Mouse (Mus musculus) ES-E14 (cell line): ENCODE measurements at regions not wholly inside any gene's neighbourhood (a gene's known extent, or its start where the extent isn't known, plus 50 kb on each side); places are given as distances from the start of the nearest gene placed in this dataset.
"Not testable (repeated sequence)": the region's sequence is repeated elsewhere in the genome, so short reads cannot be mapped to it uniquely, and the experiment has no call there.

Experiments used
- DNase-seq: peaks from one replicate; pipeline ENCODE4 v3.0.0-alpha.2; 2013; ENCODE audit warnings: low read depth, low spot score
- H3K27ac ChIP-seq: 2 replicates; pipeline ENCODE4 v1.5.1; 2012; ENCODE audit warnings: low read depth, mild to moderate bottlenecking, low read length, moderate library complexity, mixed read lengths; ENCODE audit not compliant: poor library complexity, insufficient read depth, severe bottlenecking
- H3K36me3 ChIP-seq: 2 replicates; pipeline ENCODE4 v1.6.1; 2012; ENCODE audit warnings: mild to moderate bottlenecking, low read length, moderate library complexity, mixed read lengths; ENCODE audit not compliant: control insufficient read depth, poor library complexity, insufficient read depth, severe bottlenecking
- H3K4me1 ChIP-seq, 2 experiments: fragments of 150-350 bp in 1 of 2; sonication (generic) in 1 of 2; 2 replicates each; pipeline ENCODE4 v1.6.1; 2012; ENCODE audit warnings: low read length in 2 of 2, mild to moderate bottlenecking in 1 of 2, mixed read lengths in 1 of 2; ENCODE audit not compliant: control insufficient read depth in 2 of 2, insufficient read depth in 2 of 2, poor library complexity in 1 of 2
- H3K4me3 ChIP-seq, 2 experiments: fragments of 150-350 bp in 1 of 2; sonication (generic) in 1 of 2; 2 replicates each; pipeline ENCODE4 v1.5.1; 2012; ENCODE audit warnings: low read length in 2 of 2, low read depth in 1 of 2, mild to moderate bottlenecking in 1 of 2, mixed read lengths in 1 of 2; ENCODE audit not compliant: insufficient read depth in 1 of 2, poor library complexity in 1 of 2, severe bottlenecking in 1 of 2
- H3K9ac ChIP-seq: 2 replicates; pipeline ENCODE4 v1.6.1; 2012; ENCODE audit warnings: low read depth, mild to moderate bottlenecking, low read length, mixed read lengths; ENCODE audit not compliant: poor library complexity, insufficient read depth, severe bottlenecking
- H3K9me3 ChIP-seq: fragments of 150-350 bp; sonication (generic); 2 replicates; pipeline ENCODE4 v1.6.1; 2012; ENCODE audit warnings: low read depth, mild to moderate bottlenecking, low read length; ENCODE audit not compliant: control insufficient read depth, insufficient read depth
- CHD2 ChIP-seq: IDR thresholded peaks from 2 replicates; pipeline ENCODE4 v1.6.1; 2014; ENCODE audit warnings: mild to moderate bottlenecking, low read depth, low read length, inconsistent platforms
- HCFC1 ChIP-seq: IDR thresholded peaks from 2 replicates; pipeline ENCODE4 v1.6.1; 2012; ENCODE audit warnings: low read length, inconsistent platforms, borderline replicate concordance; ENCODE audit not compliant: insufficient read depth
- MAFK ChIP-seq: IDR thresholded peaks from 2 replicates; pipeline ENCODE4 v1.6.1; 2014; ENCODE audit warnings: mild to moderate bottlenecking, low read depth, low read length, inconsistent platforms; ENCODE audit not compliant: insufficient read depth
- ZC3H11A ChIP-seq: IDR thresholded peaks from 2 replicates; pipeline ENCODE4 v1.6.1; 2012; ENCODE audit warnings: low read depth, mild to moderate bottlenecking, inconsistent platforms, low read length, borderline replicate concordance
- ZNF384 ChIP-seq: IDR thresholded peaks from 2 replicates; pipeline ENCODE4 v1.6.1; 2012; ENCODE audit warnings: low read depth, low read length, inconsistent platforms
- in situ Hi-C, 2 experiments: fragments of 600-800 bp; cut with MboI; formaldehyde crosslinking; loops; one replicate each; pipeline ENCODE4 v1.15.1; 2025; ENCODE audit warnings: low sequenced_read_pairs in 2 of 2, inconsistent platforms in 1 of 2; ENCODE audit not compliant: unreplicated experiment in 2 of 2

GRCm38 (mm10) chrX:103129347-103129746 lies 57.1 kb downstream of the Nap1l2 start:
- H3K4me3 ChIP-seq, result peak overlapping the region; percentile 59 to 65
- H3K36me3 ChIP-seq, H3K4me1 ChIP-seq, H3K9me3 ChIP-seq, in situ Hi-C loops: not testable (repeated sequence)
- peak overlapping the region; percentile 50; the same call in 1 of the 2 replicates for H3K27ac ChIP-seq
- DNase-seq, result peak; percentile 30
- TF ChIP-seq CHD2, result peak; percentile 86
- peak overlapping the region; percentile 71 for H3K9ac ChIP-seq

DNA sequence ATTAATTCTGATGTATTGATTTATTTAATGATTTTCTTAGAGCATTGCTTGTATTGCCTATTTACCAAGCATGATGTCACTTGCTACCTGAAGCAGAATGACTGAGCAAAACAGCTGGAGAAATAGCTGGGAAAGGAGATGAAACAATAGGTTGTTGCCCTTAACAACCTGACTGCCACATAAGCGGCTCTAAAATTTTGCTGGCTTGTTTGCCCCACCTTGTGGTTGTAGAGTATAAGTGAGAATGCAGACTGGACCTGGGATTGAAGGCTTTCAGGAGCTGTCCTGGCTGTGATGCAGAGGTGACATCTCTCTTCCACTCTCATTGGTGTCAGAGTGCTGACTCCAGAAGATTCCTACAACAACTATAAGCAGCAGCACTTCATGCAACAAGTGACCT lies 77.3 kb downstream of the Nap1l2 start:
- H3K36me3 ChIP-seq, result no peaks in the 10 kb centered on the region
- TF ChIP-seq CHD2, result no peak
- peak; percentile 32; the same call in 1 of the 2 replicates for TF ChIP-seq ZC3H11A
- no peaks in the 10 kb centered on the region for H3K4me1 ChIP-seq
- DNase-seq, result peak; percentile 3
- H3K9ac ChIP-seq, result no peak overlapping the region
- in situ Hi-C loops, result no loop called here
- H3K9me3 ChIP-seq, result no peaks in the 10 kb centered on the region
- H3K4me3 ChIP-seq, result no peak overlapping the region
- no peak overlapping the region for H3K27ac ChIP-seq

GRCm38 (mm10) chrX:103067730-103068621 lies 118.5 kb downstream of the Nap1l2 start:
- H3K27ac ChIP-seq, H3K9ac ChIP-seq, DNase-seq, H3K4me3 ChIP-seq, H3K9me3 ChIP-seq, H3K4me1 ChIP-seq, in situ Hi-C loops, H3K36me3 ChIP-seq: not testable (repeated sequence)

DNA sequence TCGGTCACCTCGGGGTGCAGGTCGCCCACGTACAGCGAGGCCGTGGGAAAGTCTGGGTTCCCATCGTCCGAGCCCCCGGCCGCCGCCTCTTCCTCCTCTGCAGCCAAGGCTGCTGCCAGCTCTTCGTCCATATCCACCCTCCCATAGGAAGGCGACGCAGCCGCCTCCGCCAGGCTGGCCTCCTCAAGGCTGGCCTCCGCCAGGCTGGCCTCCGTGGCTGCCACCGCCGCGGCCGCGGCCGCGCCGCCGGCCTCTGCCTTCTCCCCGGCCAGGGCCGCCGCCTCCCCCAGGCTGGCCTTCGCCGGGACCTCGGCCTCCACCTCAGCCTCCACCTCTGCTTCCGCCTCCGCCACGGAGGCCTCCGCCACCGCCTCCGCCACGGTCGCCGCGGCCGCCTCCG lies 119.3 kb downstream of the Nap1l2 start:
- not testable (repeated sequence) for H3K4me1 ChIP-seq

GRCm38 (mm10) chrX:103026256-103027028 lies 98.3 kb downstream of the 1700018G05Rik start:
- no peak overlapping the region for H3K27ac ChIP-seq
- no peak overlapping the region for H3K9ac ChIP-seq
- H3K4me1 ChIP-seq, result no peaks in the 10 kb centered on the region
- in situ Hi-C loops, result no loop called here
- peak; percentile 27 for DNase-seq
- H3K4me3 ChIP-seq, result peak overlapping the region; percentile 16 to 31; a peak in 3 of 4 replicates
- no peaks in the 10 kb centered on the region for H3K9me3 ChIP-seq
- no peaks in the 10 kb centered on the region for H3K36me3 ChIP-seq
- no peak for TF ChIP-seq CHD2
- TF ChIP-seq HCFC1, result no peak
- no peak for TF ChIP-seq ZC3H11A
- no peak for TF ChIP-seq ZNF384
- TF ChIP-seq MAFK, result no peak

More for the DNA sequence above, 119.3 kb downstream of the Nap1l2 start:
- H3K36me3 ChIP-seq, H3K27ac ChIP-seq, H3K9me3 ChIP-seq, DNase-seq, in situ Hi-C loops, H3K4me3 ChIP-seq, H3K9ac ChIP-seq: not testable (repeated sequence)

- in situ Hi-C loops, H3K4me3 ChIP-seq, H3K4me1 ChIP-seq, H3K9ac ChIP-seq, H3K27ac ChIP-seq, H3K36me3 ChIP-seq, H3K9me3 ChIP-seq: not testable (repeated sequence)
- DNase-seq, result peak; percentile 7
These were observed 97.3 kb downstream of the 1700018G05Rik start for GRCm38 (mm10) chrX:103025495-103025894.

DNA sequence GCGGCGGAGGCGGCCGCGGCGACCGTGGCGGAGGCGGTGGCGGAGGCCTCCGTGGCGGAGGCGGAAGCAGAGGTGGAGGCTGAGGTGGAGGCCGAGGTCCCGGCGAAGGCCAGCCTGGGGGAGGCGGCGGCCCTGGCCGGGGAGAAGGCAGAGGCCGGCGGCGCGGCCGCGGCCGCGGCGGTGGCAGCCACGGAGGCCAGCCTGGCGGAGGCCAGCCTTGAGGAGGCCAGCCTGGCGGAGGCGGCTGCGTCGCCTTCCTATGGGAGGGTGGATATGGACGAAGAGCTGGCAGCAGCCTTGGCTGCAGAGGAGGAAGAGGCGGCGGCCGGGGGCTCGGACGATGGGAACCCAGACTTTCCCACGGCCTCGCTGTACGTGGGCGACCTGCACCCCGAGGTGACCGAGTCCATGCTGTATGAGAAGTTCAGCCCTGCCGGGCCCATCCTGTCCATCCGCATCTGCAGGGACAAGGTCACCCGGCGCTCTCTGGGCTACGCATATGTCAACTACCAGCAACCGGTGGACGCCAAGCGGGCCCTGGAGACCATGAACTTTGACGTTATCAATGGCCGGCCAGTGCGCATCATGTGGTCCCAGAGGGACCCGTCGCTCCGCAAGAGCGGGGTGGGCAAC lies 85.4 kb downstream of the 1700018G05Rik start:
- in situ Hi-C loops, H3K4me3 ChIP-seq, H3K9me3 ChIP-seq, DNase-seq, H3K9ac ChIP-seq, H3K4me1 ChIP-seq, H3K27ac ChIP-seq, H3K36me3 ChIP-seq: not testable (repeated sequence)
